Mouse (Mus musculus) testis, postnatal 14 days (tissue): ENCODE results near the gene Spc24.

Experiments
- DNase-seq: peaks from one replicate; pipeline ENCODE4 v3.0.0; 2021; ENCODE audit warnings: low spot score

The Spc24 gene

DNA sequence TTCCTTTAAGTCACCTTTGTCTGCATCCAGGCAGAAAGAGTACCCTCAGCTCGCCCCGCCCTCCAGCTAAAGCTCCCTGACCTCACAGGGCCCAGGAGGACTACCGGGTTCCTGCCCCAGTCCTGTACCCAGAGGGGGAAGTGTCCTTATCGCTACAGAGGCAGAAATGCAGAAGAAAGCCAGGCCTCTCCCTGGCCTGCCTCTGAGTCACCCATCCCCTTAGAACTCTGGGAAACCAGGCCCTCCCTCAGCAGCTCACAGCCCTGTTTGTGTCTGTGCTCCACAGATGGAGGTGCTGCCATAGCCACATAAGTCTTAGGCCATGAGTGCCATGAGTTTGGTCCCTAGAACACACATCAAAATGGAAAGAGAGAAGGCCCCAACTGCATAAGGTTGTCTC, 44.8 kb downstream of the Spc24 start:
- no peak for DNase-seq

DNA sequence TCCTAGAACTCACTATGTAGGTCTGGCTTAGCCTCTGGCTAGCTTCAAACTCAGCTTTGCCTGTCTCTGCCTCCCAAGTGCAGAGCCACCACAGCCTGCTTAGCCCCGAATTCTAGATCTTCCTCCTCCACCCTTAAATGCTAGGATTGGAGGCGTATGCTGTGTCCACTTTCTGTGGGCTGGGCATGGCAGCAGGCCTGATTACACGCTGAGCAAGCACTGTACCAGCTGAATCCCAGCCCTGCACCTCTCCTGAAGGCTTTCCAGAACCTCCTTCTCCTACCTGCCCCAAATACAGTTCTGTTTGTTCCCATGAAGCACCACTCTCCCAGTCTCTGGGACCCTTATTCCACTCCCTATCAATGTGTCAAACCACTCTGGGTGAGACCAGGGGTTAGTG, 50.8 kb downstream of the Spc24 start:
- no peak for DNase-seq

DNA sequence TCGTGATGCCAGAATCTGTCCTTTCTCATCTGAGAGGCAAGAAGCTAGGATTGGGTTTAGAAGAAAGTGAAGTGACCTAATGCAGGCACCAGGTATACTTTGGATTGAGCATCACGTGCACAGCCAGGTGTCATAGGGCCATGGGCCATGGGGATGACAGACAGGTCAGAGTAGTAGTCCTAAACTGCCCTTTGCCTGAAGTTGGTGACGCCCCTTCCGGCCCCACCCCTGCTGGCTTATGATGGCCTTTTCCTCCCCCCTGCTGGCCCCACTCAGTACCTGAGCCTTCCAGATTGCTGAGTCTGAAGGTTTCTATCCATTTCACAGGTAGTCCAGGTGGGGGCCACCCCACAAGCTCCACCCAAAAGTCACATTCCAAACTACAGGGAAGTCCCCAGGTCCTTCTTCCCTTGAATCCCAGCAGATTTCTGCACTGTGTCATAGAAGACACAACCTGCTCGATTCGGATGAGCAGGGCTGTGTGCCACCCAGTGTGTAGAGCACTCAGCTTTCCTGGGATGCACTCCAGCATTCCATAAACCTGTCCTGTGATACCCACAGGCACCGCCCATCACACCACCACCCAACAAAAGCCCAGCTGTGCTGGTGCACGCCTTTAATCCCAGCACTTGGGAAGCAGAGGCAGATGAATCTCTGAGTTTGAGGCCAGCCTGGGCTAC, 53.4 kb downstream of the Spc24 start:
- DNase-seq, result no peak

DNA sequence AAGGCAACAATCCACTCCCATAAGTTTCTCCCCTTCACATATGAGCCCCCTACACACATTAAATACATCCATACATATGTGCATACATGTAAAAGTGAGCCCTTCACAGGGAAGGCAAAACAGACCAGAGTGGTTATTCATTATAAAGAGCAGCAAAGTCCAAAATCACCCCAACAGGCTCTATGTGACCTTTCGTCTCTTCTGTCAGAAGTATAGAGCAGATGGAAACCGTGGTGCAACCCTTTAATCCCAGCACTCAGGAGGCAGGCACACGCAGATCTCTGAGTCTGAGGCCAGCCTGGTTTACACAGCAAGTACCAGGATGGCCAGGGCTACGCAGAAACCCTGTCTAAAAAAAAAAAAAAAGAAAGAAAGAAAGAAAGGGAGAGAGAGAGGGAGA, 54.0 kb downstream of the Spc24 start:
- DNase-seq, result no peak
